Mouse (Mus musculus) urinary bladder, postnatal 4 days (tissue): ENCODE measurements around the gene Ndufa6.
"Not testable (repeated sequence)": the region's sequence is repeated elsewhere in the genome, so short reads cannot be mapped to it uniquely, and the experiment has no call there.

Source experiments
- DNase-seq, 2 experiments: peaks; one replicate each; pipeline ENCODE4 v3.0.0; 2021 to 2022; ENCODE audit warnings: low spot score in 2 of 2

Ndufa6 gene

DNA sequence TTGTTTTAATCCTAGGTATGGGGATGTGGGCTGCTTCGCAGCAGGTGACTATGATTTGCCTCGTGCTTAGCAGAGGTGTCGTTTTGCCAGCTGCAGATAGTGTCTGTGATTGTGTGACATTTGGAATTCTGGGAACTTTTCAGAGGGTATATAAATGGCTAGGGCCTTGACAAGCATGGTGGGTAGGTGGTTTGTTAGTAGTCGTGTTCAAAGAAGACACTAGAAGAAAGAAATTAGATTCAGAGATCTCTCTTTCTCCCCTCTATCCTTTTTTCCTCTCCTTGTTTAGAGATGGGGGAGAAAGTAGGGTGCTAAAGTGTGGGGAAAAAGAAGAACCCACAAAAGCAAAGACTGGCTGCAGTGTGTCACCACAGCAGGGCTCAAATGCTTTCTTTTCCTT is 14.0 kb upstream of the Ndufa6 start:
- DNase-seq = no peak

- DNase-seq = not testable (repeated sequence)
These were observed 10.4 kb upstream of the Ndufa6 start for GRCm38 (mm10) chr15:82364561-82364960.

DNA sequence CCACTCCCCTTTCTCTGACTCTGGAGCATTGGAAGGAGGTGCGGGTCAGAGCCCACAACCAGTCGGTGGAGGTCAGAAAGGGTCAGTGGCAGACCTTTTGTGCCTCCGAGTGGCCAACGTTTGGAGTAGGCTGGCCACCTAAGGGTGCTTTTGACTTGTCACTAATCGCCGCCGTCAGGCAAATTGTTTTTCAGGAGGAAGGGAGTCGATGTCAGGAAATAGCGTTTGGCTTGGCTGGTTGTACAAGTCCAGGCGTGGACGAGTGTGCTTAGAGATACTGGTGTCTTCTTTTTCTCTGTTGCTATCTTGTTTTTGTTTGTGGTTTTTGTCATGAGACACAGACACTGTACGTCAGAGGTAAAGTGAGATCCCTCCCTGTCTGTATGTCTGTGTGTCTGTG is 9.7 kb upstream of the Ndufa6 start:
- DNase-seq = not testable (repeated sequence)

- no peak for DNase-seq
These were observed 8.1 kb upstream of the Ndufa6 start for GRCm38 (mm10) chr15:82362234-82362633.

DNA sequence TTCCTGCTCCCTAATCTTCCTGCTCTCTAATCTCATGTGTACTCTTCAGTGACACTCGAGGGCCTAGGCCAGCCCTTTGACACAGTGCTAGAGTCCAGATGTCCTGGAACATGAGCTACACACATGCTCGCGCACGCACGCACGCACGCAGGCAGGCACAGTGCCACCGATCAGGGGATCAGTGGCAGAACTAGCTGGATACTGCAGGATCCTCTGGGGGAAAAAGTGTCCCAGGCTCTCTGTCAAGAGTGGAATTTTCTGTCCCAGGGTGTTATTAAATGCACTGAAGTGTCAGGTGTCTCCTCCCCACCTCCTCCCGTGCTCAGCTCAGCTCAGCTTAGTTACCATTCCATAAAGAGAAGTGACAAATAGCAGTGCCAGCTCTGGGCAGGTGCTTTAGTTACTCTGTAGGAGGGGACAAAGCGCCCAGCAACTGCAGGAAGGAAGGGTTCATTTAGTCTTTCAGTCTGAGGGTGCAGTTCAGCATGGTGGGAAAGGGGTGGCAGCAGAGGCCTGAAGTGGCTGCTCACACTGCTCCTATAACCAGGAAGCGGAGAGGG is 7.4 kb upstream of the Ndufa6 start:
- peak in 1 of 2 experiments; percentile 54 for DNase-seq

DNA sequence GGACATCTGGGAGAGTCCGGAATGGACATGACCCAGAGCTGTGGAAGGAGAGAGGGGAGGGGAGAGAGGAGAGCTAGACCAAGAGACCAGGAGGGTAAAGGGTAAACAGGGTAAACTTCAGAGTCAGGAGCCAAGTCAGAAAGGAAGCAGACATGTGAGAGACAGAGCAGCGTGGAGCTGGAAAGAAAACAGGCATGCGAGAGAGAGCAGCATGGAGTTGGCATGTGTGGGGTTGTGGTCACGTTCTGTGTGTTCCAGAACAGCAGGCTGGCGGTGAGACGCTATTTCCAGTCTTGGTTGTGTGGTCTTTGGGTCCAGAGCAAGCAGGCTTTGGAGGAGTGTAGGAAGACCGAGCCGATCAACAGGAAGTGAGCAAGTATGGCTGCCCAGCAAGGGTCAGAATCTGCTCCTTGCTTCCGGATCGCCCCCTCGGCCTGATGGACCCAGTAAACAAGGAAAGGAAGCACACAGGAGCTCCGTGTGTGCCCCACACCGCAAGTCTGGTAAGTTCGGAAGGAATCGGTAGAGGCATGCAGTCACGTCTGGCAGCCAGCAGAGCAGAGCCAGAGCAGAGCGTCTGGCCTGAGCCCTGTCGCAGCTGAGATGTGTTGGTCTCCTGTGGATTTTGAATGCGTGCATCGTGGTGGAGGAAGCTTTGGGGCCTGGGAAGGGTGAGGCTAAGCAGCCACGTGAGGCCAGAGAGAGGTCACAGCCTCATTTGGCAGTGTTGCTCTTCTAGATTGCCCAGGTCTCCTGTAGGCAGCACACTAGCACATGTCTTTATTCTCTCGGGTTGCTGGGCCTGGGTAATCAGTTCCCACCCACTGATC is 4.5 kb upstream of the Ndufa6 start:
- DNase-seq = no peak

DNA sequence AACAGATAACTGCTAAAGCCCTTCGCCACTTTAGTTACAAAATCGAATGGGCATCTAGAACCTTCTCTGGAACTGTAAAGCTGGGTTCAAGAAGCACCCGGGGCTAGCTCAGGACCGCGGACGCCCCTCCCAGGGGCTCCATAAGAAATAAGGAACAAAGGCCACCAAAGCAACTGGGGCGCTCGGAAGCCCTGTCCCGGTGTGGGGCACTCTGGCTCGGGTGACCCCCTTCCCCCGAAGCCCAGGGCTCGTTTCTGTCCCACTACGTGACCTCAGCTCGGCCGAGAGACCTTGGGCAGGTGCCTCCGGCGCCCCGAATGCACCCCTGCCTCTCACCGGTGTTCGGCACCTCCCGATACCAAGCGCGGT is 393 bp downstream of the Ndufa6 start:
- DNase-seq = no peak

DNA sequence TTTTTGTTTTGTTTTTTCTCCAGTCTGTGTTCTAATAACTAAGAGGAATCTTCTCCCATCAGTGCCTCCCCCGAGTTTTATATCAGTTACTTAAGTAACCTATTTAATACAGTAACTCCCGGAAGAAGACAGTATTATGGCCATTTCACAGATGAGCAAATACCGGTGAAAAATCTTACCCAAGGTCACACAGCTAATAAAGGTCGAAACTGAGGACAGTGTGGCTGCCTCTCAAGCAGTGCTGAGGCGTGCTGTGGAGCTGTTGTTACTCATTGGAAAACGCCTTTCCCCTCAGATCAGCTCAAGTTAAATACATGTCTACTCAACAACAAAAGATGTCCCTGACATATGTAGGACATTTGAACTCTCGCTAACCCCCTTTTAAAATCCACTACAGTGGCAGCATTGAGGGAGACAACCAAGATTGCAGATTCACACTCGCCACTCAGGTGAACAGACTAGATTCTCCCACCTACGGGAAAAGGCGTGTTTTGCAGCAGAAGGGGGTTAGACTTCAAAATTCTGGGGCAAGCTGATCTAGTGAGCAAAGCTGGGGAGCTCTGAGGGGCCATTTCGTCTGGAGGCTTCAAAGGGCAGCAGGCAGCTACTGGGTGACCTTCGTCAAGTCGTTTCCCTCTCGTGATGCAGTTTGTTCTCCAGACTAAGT is 911 bp downstream of the Ndufa6 start:
- no peak for DNase-seq

GRCm38 (mm10) chr15:82351480-82351879 is 2.6 kb downstream of the Ndufa6 start:
- DNase-seq = no peak

- no peak for DNase-seq
These were observed 3.8 kb downstream of the Ndufa6 start for GRCm38 (mm10) chr15:82350349-82350748.

GRCm38 (mm10) chr15:82348999-82349341 is 5.2 kb downstream of the Ndufa6 start:
- no peak for DNase-seq

DNA sequence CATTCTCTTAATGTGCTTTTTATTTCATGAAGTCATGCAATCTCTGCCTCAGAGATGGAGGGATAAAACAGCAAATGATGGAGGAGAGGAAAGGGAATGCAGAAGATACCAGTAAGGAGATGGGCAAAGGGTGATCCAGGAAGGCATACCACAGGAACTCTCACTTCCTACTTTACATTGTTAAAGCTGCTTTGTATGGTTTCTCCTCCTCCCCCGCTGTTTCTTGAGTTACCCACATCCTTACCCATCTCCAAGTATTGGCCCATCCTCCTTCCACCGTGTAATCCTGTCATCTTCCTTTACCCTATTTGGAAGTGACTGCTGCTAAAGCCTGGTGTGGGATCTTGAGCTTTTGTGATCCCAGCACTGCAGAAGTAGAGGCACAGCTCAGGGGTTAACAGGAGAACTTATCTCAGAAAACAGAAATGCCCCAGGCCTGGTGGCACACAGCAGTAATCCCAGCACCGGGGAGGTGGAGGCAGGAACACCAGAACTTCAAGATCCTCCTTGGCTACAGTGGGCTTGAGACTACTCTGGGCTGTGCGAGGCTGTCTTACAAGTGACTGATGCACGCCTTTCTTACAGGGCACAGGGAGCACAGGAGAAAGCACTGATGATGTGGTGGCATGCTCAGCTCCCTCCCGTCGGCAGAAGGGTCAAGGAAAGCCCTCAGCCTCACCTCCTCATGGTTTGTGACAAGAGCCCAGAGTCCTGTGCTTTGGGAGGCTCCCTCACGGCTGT is 5.7 kb downstream of the Ndufa6 start:
- DNase-seq = no peak

DNA sequence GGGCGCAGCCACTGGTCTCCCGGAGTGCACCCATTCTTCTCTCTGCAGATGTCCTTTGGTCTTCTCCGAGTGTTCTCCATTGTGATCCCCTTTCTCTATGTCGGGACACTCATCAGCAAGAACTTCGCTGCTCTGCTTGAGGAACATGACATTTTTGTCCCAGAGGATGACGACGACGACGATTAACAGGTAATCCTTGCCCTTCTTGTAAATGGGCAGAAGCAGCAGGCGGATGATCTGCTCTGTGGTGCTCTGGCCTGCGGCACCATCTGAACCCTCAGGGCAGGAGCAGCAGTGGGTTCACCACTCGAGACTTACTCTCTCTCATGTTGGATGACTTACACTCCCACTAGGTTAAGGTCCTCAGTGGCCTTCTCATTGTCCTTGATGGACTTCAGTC is 6.3 kb downstream of the Ndufa6 start:
- no peak for DNase-seq

- DNase-seq = no peak
These were observed 6.8 kb downstream of the Ndufa6 start for GRCm38 (mm10) chr15:82347303-82347676.

DNA sequence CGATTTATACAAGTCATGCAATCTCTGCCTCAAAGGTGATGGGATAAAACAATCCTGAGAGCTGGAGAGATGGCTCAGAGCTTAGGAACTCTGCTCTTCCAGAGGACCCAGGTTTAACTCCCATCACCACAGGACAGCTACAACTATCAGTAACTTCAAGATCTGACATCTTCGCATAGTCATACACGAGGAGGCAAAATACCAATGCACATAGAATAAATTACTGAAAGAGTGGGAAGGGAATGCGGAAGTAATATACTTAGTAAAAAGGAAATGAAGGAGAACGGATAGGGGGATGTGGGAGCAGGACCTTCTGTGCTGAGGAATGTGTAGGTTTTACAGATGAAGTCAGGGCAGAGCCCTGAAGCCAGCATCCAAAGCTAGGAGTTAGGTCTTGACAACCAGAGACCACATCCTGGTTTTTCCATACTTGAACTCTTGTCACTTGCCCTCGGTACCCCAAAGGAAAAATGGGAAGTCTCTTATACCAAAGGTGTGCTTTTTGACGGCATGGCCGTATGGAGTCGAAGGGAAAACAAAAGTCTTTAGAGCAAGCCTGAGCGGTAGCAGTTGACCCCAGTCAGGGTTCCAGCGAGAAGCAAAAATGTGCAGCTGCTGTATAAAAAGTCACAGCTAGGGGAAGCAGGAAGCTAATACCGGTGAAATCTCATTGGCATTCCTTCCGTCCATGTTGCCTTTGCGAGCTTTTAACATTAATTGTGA is 7.4 kb downstream of the Ndufa6 start:
- DNase-seq = no peak

DNA sequence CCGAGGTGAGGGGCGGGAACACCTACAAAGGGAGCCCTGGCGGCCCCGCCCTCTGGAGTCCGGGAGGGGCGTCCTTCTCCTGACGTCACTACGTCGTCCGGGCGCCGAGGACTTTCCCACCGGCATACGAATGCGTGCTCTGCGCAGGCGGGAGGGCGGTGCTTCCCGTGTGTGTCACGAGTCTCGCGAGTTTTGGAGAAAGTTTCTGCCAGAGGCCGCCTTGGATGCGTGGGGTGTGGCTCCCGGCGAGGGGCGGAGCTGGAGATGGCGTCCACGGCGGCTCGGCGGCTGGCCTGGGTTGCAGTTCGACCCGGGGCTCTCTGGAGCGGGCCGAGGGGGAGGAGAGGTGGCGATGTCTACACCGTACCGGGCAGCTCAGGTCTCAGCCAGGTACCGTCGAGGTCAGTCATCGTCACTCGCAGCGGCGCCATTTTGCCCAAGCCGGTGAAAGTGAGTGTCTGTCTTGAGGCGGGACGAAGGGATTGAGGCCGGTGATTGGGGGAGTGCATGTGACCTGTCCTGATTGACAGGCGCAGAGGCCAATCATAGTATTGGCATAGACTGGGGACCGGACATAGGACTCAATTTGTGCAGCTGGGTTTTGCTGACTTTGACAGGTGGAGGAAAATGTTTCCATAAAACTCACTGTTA is 8.2 kb downstream of the Ndufa6 start:
- peak; percentile 96 for DNase-seq

- no peak for DNase-seq
These were observed 9.2 kb downstream of the Ndufa6 start for GRCm38 (mm10) chr15:82344971-82345370.

DNA sequence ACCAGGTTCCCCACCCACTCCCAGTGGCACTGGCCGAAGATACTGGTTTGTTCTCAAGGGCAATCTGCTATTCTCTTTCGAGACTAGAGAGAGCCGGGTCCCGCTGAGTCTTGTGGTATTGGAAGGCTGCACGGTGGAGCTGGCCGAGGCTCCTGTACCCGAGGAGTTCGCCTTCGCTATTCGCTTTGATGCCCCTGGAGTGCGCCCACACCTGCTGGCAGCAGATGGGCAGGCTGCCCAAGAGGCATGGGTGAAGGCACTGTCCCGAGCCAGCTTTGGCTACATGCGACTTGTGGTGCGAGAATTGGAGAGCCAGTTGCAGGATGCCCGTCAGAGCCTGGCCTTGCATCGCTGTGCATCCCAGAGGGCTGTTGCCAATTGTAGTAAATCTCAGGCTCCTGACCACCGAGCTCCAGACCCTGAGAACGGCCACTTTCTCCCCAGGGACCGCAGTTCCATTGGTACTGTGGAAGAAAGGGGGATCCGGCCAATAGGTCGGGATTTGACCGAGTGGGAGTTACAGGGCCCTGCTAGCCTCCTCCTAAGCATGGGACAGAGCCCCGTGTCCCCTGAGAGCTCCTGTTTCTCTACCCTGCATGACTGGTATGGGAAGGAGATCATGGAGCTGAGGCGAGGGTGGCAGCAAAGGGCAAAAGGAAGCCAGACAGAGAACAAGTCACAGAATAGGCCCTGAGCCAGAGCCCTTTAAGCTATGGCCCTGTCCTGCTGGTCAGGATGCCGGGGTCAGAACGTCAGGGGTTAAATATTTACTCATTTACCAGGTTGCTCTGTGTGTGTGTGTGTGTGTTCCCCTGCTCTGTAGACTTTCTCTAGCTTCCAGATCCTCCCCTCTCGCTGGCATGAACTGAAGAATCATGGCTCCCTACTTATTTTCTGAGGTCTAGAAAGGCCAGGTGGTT is 10.5 kb downstream of the Ndufa6 start:
- DNase-seq = no peak

GRCm38 (mm10) chr15:82342543-82342935 is 11.6 kb downstream of the Ndufa6 start:
- no peak for DNase-seq
